Comparison of ENCODE assay signal across 8 mouse cellular contexts in genomic region chr10:39291134-39291746, GRCm38 (mm10).
DNase-seq lines count a peak whose midpoint lies in the region; ATAC-seq lines count a peak whose summit lies in the region.

No protein-coding gene starts in this region.

- H3K4me2 ChIP-seq in hindbrain, embryonic 12.5 days (replicated peaks) = no peak overlapping the region
- H3K4me2 ChIP-seq in neural tube, embryonic 14.5 days (ENCODE audit: low read depth, low read length) = no peak overlapping the region

- 56% methylated on average over 8 of the region's 8 CpGs for WGBS in hindbrain, embryonic 12.5 days
- 41% methylated on average over 8 of the region's 8 CpGs for WGBS in neural tube, embryonic 14.5 days

- peaks cover 28% of the 10 kb centered on the region for H3K4me1 ChIP-seq in hindbrain, embryonic 12.5 days
- peaks cover 13% of the 10 kb centered on the region; the same call in 1 of the 2 replicates for H3K4me1 ChIP-seq in neural tube, embryonic 14.5 days (ENCODE audit: control insufficient read depth, insufficient read depth, low read length)

- H3K36me3 ChIP-seq in hindbrain, embryonic 12.5 days = no peaks in the 10 kb centered on the region
- H3K36me3 ChIP-seq in neural tube, embryonic 14.5 days (ENCODE audit: control insufficient read depth, insufficient read depth, low read length) = no peaks in the 10 kb centered on the region

- no peak overlapping the region for H3K9ac ChIP-seq in hindbrain, embryonic 12.5 days
- no peak overlapping the region for H3K9ac ChIP-seq in neural tube, embryonic 14.5 days (replicated peaks; ENCODE audit: low read depth, low read length)

- DNase-seq in NIH3T3 (ENCODE audit: low read depth) = peak; percentile 88
- DNase-seq in frontal cortex, postnatal 14 days (ENCODE audit: low spot score in 2 of 2) = peak; percentile 24 to 35
- DNase-seq in left cerebral cortex, postnatal 14 days (ENCODE audit: low spot score in 2 of 2) = peak; percentile 31 to 61
- DNase-seq in embryo, embryonic 10.5 days (ENCODE audit: low spot score) = no peak

- intact Hi-C loops in left cerebral cortex, postnatal 14 days (cut with DNase I) = no loop called here

- H3K27ac ChIP-seq in hindbrain, embryonic 12.5 days = peak overlapping the region; percentile 55; the same call in 1 of the 2 replicates
- peak overlapping the region; percentile 24; the same call in 1 of the 2 replicates for H3K27ac ChIP-seq in neural tube, embryonic 14.5 days (ENCODE audit: low read depth, low read length)

- no peaks in the 10 kb centered on the region for H3K27me3 ChIP-seq in hindbrain, embryonic 12.5 days
- H3K27me3 ChIP-seq in neural tube, embryonic 14.5 days (ENCODE audit: control insufficient read depth, insufficient read depth, low read length) = no peaks in the 10 kb centered on the region

- H3K4me3 ChIP-seq in hindbrain, embryonic 12.5 days = no peak overlapping the region
- no peak overlapping the region for H3K4me3 ChIP-seq in neural tube, embryonic 14.5 days (ENCODE audit: low read depth, low read length)

- ATAC-seq in cerebellum, adult (ENCODE audit: insufficient number of reproducible peaks, low FRiP score, low TSS enrichment) = peak; percentile 52; the same call in 1 of the 2 replicates
- peak; percentile 66; the same call in 1 of the 2 replicates for ATAC-seq in hindbrain, embryonic 12.5 days (ENCODE audit: low FRiP score)
- peak; percentile 93 for ATAC-seq in neural tube, embryonic 14.5 days (ENCODE audit: low read depth)
- no peak for ATAC-seq in erythroid progenitor cell, adult 5-6 weeks (replicated peaks; ENCODE audit: low FRiP score, poor library complexity, severe bottlenecking)

- H3K9me3 ChIP-seq in hindbrain, embryonic 12.5 days (replicated peaks) = no peaks in the 10 kb centered on the region
- H3K9me3 ChIP-seq in neural tube, embryonic 14.5 days (ENCODE audit: control insufficient read depth, low read length) = no peaks in the 10 kb centered on the region
